Mouse (Mus musculus) liver, embryonic 15.5 days (tissue): ENCODE results near the gene Dpysl4. TPM values are rescaled to one million over a fixed set of nuclear protein-coding genes. Genes with fewer than 3 reads are reported as not detected.
A peak's percentile ranks its signal among the peaks of the same experiment; 100 is the strongest.

Experiments used
- ATAC-seq: fragments of 200-750 bp; cut with Nextera tagmentation; 2 replicates; pipeline ENCODE4 v1.8.0; 2017; ENCODE audit warnings: moderate number of reproducible peaks, mild to moderate bottlenecking, moderate library complexity; ENCODE audit not compliant: insufficient read depth
- H3K27ac ChIP-seq: fragments of 300-500 bp; sonication (generic); replicated peaks from 2 replicates; pipeline ENCODE4 v1.5.1; 2015; ENCODE audit warnings: mild to moderate bottlenecking, inconsistent platforms
- H3K27me3 ChIP-seq: fragments of 300-500 bp; sonication (generic); 2 replicates; pipeline ENCODE4 v1.6.1; 2015; ENCODE audit warnings: mild to moderate bottlenecking, inconsistent platforms
- H3K36me3 ChIP-seq: fragments of 300-500 bp; sonication (generic); replicated peaks from 2 replicates; pipeline ENCODE4 v1.6.1; 2015; ENCODE audit warnings: moderate library complexity, mild to moderate bottlenecking, inconsistent platforms
- H3K4me1 ChIP-seq: fragments of 300-500 bp; sonication (generic); replicated peaks from 2 replicates; pipeline ENCODE4 v1.6.1; 2015; ENCODE audit warnings: inconsistent platforms
- H3K4me2 ChIP-seq: fragments of 300-500 bp; sonication (generic); 2 replicates; pipeline ENCODE4 v1.6.1; 2015; ENCODE audit warnings: moderate library complexity, mild to moderate bottlenecking, inconsistent platforms
- H3K4me3 ChIP-seq: fragments of 300-500 bp; sonication (generic); replicated peaks from 2 replicates; pipeline ENCODE4 v1.5.1; 2015; ENCODE audit warnings: mild to moderate bottlenecking, inconsistent platforms
- H3K9ac ChIP-seq: fragments of 300-500 bp; sonication (generic); 2 replicates; pipeline ENCODE4 v1.6.1; 2015; ENCODE audit warnings: moderate library complexity, mild to moderate bottlenecking, inconsistent platforms
- H3K9me3 ChIP-seq: fragments of 300-500 bp; sonication (generic); replicated peaks from 2 replicates; pipeline ENCODE4 v1.6.1; 2016; ENCODE audit warnings: inconsistent platforms
- WGBS: fragments of 180-500 bp; shearing (Covaris S2); methylation state at CpG from one replicate; pipeline ENCODE4 v1.1.7; 2015; ENCODE audit warnings: mixed read lengths; ENCODE audit not compliant: insufficient replicate concordance; 5-methylcytosine and 5-hydroxymethylcytosine counted together
- polyA plus RNA-seq: library from polyadenylated mRNA; unstranded; fragments of >200 nt; fragmentation: Nextera tagmentation; extraction: Ambion mirVana; gene quantifications from 2 replicates; pipeline ENCODE4 v1.2.1, GENCODE M21; 2015

Gene Dpysl4
- polyA plus RNA-seq, 1 experiment from 2014 or later, result 0.36 TPM

- ATAC-seq, result no peak
- 38% methylated on average over 1 of the region's 1 CpGs for WGBS
- H3K36me3 ChIP-seq, result no peaks in the 10 kb centered on the region
- H3K9ac ChIP-seq, result no peak overlapping the region
- no peaks in the 10 kb centered on the region for H3K9me3 ChIP-seq
- H3K4me2 ChIP-seq, result no peak overlapping the region
- H3K27me3 ChIP-seq, result peaks cover 54% of the 10 kb centered on the region
- H3K4me3 ChIP-seq, result no peak overlapping the region
- H3K4me1 ChIP-seq, result 0 out of 2 replicates have a peak, but pooled peaks cover 3% of the 10 kb centered on the region
- H3K27ac ChIP-seq, result no peak overlapping the region
These were observed 1.5 kb upstream of the Dpysl4 start for GRCm38 (mm10) chr7:139084316-139084715.

GRCm38 (mm10) chr7:139086195-139087158, 676 bp downstream of the Dpysl4 start:
- 0 out of 2 replicates have a peak, but pooled peaks cover 3% of the 10 kb centered on the region for H3K4me1 ChIP-seq
- H3K27me3 ChIP-seq, result peaks cover 54% of the 10 kb centered on the region
- H3K9me3 ChIP-seq, result no peaks in the 10 kb centered on the region
- H3K27ac ChIP-seq, result no peak overlapping the region
- WGBS, result 8% methylated on average over 61 of the region's 61 CpGs
- H3K4me3 ChIP-seq, result 0 out of 2 replicates have a peak overlapping the region, but pooled peaks have one; percentile 15
- H3K4me2 ChIP-seq, result peak overlapping the region; percentile 49
- no peak overlapping the region for H3K9ac ChIP-seq
- no peak for ATAC-seq
- no peaks in the 10 kb centered on the region for H3K36me3 ChIP-seq

GRCm38 (mm10) chr7:139087801-139088200, 2.0 kb downstream of the Dpysl4 start:
- 27% methylated on average over 2 of the region's 2 CpGs for WGBS
- Histone ChIP-seq H3K4me2 (no peak overlapping the region), H3K9me3 (no peaks in the 10 kb centered on the region)

GRCm38 (mm10) chr7:139089892-139090874, 4.4 kb downstream of the Dpysl4 start:
- Histone ChIP-seq H3K4me2 (no peak overlapping the region), H3K27me3 (peaks cover 37% of the 10 kb centered on the region), H3K4me3 (no peak overlapping the region), H3K36me3 (no peaks in the 10 kb centered on the region), H3K4me1 (0 out of 2 replicates have a peak, but pooled peaks cover 3% of the 10 kb centered on the region), H3K9me3 (no peaks in the 10 kb centered on the region), H3K9ac (no peak overlapping the region), H3K27ac (no peak overlapping the region)
- ATAC-seq, result no peak
- WGBS, result 56% methylated on average over 12 of the region's 12 CpGs

More at GRCm38 (mm10) chr7:139087801-139088200, 2.0 kb downstream of the Dpysl4 start:
- Histone ChIP-seq H3K27me3 (peaks cover 53% of the 10 kb centered on the region), H3K36me3 (no peaks in the 10 kb centered on the region), H3K4me3 (no peak overlapping the region), H3K4me1 (0 out of 2 replicates have a peak, but pooled peaks cover 3% of the 10 kb centered on the region), H3K27ac (no peak overlapping the region), H3K9ac (no peak overlapping the region)
- no peak for ATAC-seq

- Histone ChIP-seq H3K9ac (no peak overlapping the region), H3K4me3 (no peak overlapping the region), H3K4me2 (no peak overlapping the region), H3K27ac (no peak overlapping the region), H3K4me1 (no peaks in the 10 kb centered on the region), H3K9me3 (no peaks in the 10 kb centered on the region), H3K36me3 (no peaks in the 10 kb centered on the region), H3K27me3 (peaks cover 22% of the 10 kb centered on the region)
- WGBS, result 63% methylated on average over 9 of the region's 9 CpGs
- ATAC-seq, result no peak
These were observed 5.9 kb downstream of the Dpysl4 start for GRCm38 (mm10) chr7:139091681-139092080.

- no peak overlapping the region for H3K27ac ChIP-seq
- no peak overlapping the region for H3K4me3 ChIP-seq
- 71% methylated on average over 5 of the region's 5 CpGs for WGBS
- ATAC-seq, result no peak
- no peak overlapping the region for H3K9ac ChIP-seq
- H3K36me3 ChIP-seq, result no peaks in the 10 kb centered on the region
- no peaks in the 10 kb centered on the region for H3K4me1 ChIP-seq
- no peaks in the 10 kb centered on the region for H3K9me3 ChIP-seq
- H3K27me3 ChIP-seq, result peaks cover 12% of the 10 kb centered on the region
- no peak overlapping the region for H3K4me2 ChIP-seq
These were observed 6.9 kb downstream of the Dpysl4 start for GRCm38 (mm10) chr7:139092676-139093075.

- Histone ChIP-seq H3K27ac (no peak overlapping the region), H3K4me1 (no peaks in the 10 kb centered on the region), H3K4me3 (no peak overlapping the region), H3K36me3 (no peaks in the 10 kb centered on the region), H3K9me3 (no peaks in the 10 kb centered on the region), H3K4me2 (no peak overlapping the region), H3K27me3 (peaks cover 7% of the 10 kb centered on the region), H3K9ac (no peak overlapping the region)
- 63% methylated on average over 5 of the region's 5 CpGs for WGBS
- no peak for ATAC-seq
These were observed 7.3 kb downstream of the Dpysl4 start for GRCm38 (mm10) chr7:139093124-139093523.

- no peak overlapping the region for H3K4me3 ChIP-seq
- no peak for ATAC-seq
- H3K4me2 ChIP-seq, result no peak overlapping the region
- no peak overlapping the region for H3K9ac ChIP-seq
- H3K4me1 ChIP-seq, result no peaks in the 10 kb centered on the region
- 68% methylated on average over 7 of the region's 7 CpGs for WGBS
- H3K36me3 ChIP-seq, result no peaks in the 10 kb centered on the region
- H3K27ac ChIP-seq, result no peak overlapping the region
- no peaks in the 10 kb centered on the region for H3K9me3 ChIP-seq
- H3K27me3 ChIP-seq, result peaks cover under 1% of the 10 kb centered on the region
These were observed 8.0 kb downstream of the Dpysl4 start for GRCm38 (mm10) chr7:139093781-139094180.

GRCm38 (mm10) chr7:139094761-139095160, 9.0 kb downstream of the Dpysl4 start:
- H3K4me3 ChIP-seq, result no peak overlapping the region
- H3K36me3 ChIP-seq, result no peaks in the 10 kb centered on the region
- H3K9me3 ChIP-seq, result no peaks in the 10 kb centered on the region
- H3K27ac ChIP-seq, result no peak overlapping the region
- H3K4me2 ChIP-seq, result no peak overlapping the region
- ATAC-seq, result no peak
- WGBS, result 57% methylated on average over 6 of the region's 6 CpGs
- no peaks in the 10 kb centered on the region; the same call in 1 of the 2 replicates for H3K27me3 ChIP-seq
- no peaks in the 10 kb centered on the region for H3K4me1 ChIP-seq
- no peak overlapping the region for H3K9ac ChIP-seq

- no peak overlapping the region for H3K4me2 ChIP-seq
- H3K4me1 ChIP-seq, result no peaks in the 10 kb centered on the region
- H3K9ac ChIP-seq, result no peak overlapping the region
- no peaks in the 10 kb centered on the region for H3K27me3 ChIP-seq
- no peak overlapping the region for H3K27ac ChIP-seq
- H3K36me3 ChIP-seq, result no peaks in the 10 kb centered on the region
- no peak overlapping the region for H3K4me3 ChIP-seq
- 58% methylated on average over 7 of the region's 7 CpGs for WGBS
- ATAC-seq, result no peak
- no peaks in the 10 kb centered on the region for H3K9me3 ChIP-seq
These were observed 9.5 kb downstream of the Dpysl4 start for GRCm38 (mm10) chr7:139095282-139095681.

GRCm38 (mm10) chr7:139096399-139096798, 10.6 kb downstream of the Dpysl4 start:
- no peaks in the 10 kb centered on the region for H3K27me3 ChIP-seq
- no peaks in the 10 kb centered on the region for H3K36me3 ChIP-seq
- no peak for ATAC-seq
- no peaks in the 10 kb centered on the region for H3K9me3 ChIP-seq
- no peak overlapping the region for H3K4me3 ChIP-seq
- WGBS, result 64% methylated on average over 6 of the region's 6 CpGs
- H3K4me1 ChIP-seq, result no peaks in the 10 kb centered on the region
- H3K27ac ChIP-seq, result no peak overlapping the region
- no peak overlapping the region for H3K4me2 ChIP-seq
- no peak overlapping the region for H3K9ac ChIP-seq
